Mouse (Mus musculus): ENCODE results near the gene Traf7.

Gene Traf7

DNA sequence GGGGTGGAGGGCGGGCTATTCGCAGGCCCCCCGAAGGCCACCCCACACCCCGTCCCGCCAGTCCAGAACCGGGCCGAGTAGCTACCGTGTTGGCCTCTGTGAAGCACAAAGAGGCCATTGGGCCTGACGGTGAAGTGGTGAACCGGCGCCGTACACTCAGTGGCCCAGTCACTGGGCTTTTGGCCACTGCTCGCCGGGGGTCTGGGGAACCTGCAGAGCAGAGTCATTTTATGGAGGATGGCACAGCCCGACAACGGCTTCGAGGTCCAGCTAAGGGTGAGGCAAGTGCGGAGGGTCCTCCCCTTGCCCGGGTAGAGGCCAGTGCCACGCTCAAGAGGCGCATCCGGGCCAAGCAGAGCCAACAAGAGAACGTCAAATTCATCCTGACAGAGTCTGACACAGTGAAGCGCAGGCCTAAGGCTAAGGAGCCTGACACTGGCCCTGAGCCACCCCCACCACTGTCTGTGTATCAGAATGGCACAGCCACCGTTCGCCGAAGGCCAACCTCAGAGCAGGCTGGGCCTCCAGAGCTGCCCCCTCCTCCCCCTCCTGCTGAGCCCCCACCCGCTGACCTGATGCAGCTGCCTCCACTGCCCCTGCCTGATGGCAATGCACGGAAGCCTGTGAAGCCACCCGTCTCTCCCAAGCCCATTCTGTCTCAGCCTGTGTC lies 22.3 kb downstream of the Traf7 start:
- no peak for DNase-seq

DNA sequence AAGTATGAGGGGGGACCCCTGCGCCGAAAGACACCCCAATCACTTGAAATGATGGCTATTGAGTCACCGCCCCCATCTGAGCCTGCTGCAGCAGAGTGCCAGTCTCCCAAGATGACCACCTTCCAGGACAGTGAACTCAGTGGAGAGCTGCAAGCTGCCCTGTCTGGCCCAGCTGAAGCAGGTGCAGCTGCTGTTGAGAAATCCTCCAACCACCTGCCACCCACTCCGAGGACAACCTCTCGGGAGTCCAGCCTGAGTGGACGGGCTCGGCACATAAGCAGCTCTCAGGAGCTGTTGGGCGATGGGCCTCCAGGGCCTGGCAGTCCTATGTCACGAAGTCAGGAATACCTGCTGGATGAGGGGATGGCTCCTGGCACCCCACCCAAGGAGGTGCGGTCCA lies 23.7 kb downstream of the Traf7 start:
- DNase-seq, result no peak

DNA sequence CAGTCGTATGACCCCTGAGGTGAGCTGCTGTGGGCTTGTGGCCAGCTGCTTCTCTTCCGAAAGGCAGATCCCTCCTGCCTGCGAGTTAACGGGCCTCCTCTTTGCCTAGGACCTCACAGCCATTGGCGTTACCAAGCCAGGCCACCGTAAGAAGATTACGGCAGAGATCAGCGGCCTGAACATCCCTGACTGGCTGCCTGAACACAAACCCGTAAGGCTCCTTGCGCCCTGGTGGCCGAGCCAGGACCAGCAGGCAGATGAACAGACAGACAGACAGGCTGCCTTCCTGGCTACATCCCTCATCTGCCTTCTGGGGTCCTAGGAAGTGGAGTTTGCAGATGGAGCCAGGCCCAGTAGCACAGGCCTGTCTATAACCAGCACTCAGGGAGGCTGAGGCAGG lies 25.5 kb downstream of the Traf7 start:
- DNase-seq, result no peak

DNA sequence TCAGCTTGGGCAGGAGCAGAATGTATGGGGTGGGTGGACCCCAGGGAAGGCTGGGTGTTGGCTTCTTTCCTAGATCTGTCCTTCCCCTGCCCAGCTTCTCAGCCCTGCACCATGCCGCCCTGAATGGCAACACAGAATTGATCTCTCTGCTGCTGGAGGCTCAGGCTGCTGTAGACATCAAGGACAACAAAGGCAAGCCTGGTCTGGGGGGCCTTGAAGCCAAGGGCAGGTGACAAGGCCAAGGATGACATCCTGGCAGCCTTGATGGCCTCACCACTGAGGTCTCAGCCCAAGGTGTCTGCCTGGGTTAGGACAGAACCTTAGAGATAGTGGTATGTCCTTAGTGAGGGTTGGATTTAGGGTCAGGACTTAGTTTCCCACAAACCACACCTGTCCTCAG lies 31.7 kb downstream of the Traf7 start:
- DNase-seq, result no peak

DNA sequence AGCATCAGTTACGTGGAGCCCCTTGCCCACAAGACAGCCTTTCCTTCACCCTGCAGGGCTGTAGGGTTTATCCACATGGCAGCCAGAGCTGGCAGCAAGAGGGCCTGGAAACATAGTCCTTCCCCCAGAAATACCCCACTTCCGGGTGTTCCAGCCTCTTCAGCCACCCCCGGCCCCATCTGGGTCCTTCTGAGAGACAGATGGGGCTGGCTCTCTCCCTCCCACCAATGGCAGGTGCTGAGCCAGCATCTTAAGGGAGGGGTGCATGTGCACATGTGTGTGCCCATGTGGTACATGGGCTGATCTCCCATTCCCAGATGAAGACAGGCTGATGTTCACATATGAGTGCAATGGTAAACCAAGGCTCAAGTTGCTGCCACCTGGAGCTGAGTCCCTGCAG lies 32.3 kb downstream of the Traf7 start:
- peak; percentile 87 for DNase-seq

DNA sequence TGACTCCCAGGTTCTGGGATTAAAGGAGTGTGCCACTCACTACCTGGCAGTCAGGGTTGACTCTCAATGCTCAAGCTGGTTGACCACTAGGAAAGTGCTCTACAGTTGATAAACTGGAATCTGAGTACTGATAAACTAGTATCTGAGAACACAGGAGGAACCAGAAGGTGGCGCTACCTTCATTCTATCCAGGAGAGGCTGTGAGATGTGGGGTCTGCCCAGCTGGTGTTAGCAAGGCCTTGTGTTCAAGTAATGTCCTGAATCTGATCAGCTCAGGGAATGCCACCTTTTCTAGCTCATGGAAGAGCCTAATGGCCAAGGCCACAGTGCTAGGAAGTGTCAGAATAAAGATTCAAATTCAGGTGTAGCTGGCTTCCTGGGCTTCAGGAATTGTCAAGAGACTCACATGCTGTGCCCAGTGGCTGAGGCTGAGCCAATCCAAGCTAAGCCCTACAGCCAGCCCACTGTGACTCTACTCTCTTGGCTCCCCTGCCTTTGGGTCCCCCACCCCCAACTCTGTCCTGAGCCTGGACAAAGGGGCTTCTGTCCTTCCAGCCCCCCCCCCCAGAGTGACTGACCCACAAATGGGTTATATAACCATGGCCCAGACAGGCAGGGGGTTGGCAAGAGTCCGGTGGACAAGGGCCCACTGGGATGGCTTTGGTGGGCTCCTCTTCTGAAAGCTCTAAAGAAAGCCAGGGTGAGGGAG lies 33.0 kb downstream of the Traf7 start:
- DNase-seq, result peak; percentile 71

DNA sequence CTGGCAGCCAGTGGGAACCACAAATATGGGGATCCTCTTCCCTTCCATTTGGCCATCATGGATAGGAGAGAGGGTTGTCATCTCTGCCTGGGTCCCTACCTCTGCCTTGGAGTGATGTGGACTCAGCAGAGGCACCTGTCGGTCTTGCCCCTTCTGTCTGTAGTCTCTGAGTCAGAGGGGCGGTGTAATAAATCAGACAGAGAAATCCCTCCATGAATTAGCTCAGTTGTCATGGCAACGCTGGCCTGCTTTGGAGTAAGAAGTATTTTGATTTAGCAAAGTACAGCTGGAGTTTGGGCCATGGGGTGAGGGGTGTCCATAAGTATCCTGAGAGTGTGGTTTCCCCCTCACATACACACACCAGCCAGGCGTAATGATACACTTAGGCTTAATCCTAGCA lies 37.3 kb downstream of the Traf7 start:
- DNase-seq, result peak; percentile 60

DNA sequence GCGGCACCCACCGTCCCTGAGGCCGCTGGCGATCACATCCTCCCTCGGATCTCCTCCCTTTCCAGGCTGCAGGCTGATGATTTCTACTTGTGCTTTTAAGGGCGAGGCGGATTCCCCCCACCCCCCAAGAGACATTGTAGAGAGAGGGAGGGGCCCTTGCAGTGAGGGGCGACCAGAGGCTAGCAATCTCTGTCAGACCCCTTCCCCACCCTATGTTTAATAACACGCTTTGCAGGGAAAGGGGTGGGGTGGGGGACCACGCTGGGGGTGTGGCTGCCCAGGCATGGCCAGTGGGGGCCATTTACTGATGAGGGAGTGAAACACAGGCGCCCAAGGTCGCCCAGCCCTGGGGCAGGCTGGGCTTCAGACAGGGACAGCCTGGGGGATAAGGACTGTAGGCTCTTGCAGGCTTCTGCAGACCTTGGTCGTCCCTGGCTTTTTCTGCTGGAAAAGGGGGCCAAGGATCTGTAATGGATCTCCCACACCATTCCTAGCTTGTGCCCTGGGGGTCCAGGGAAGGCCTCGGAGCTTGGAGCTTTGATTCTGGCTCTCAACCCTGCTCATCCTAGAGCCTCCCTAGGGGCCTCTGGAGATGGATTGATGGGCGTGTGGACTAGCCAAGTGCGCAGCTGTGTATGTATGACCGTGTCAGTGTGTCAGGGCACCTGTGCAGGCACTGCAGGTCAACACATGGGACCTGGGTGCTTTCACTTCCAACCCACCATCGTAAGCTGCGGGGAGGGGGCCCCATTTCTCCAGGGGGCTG lies 38.3 kb downstream of the Traf7 start:
- DNase-seq, result no peak

DNA sequence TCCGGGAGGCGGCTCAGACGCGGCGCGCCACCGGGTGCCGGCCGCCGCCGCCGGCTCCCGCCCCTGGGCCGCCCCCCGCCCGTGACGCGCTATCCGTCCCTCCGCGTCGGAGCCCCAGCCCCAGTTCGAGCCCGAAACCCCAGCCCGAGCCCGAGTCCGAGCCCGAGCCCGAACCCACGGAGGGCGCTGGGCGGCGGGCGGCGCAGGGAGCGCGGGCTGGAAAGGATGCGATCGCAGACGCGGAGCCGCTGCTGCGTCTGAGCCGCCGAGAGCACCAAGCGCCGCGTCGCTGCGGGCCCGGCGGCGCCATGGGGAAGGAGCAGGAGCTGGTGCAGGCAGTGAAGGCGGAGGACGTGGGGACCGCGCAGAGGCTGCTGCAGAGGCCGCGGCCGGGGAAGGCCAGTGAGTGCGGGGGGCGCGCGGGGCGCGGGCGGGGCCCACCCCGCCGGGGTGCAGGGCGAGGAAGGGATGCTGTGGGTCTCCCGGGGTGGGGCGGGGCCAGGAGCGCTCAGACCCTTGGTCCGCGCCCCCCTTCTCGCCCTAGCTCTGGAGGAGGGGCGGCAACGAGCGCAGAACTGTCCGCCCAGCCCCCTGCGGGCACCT lies 39.0 kb downstream of the Traf7 start:
- DNase-seq, result no peak

DNA sequence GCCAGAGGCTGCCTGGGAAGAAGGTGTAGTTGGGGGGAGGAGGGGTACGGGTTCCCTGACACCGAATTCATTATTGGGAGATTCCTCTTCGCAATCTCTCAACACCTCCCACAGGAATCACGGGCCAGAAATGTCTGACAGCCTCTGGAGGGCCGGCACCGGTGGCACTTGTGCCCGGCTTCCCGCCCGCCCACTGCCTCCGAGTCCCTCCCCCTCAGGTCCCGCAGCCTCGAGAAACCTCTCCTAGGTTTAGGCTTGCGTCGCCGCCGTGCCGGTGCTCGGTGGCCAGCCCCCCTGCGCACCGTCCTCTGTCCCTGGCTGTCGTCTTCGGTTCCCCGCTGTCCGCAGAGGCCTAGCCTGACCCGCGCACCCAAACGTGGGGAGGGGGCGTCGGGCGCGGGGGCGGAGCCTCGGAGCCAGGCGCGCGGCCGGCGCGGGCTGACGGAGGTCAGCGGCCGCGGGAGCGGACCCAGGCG lies 39.5 kb downstream of the Traf7 start, which contains the start of gene Caskin1:
Gene Caskin1 (plus strand): TSS at position 416 of the 476 bp plus-strand sequence.
- no peak for DNase-seq

DNA sequence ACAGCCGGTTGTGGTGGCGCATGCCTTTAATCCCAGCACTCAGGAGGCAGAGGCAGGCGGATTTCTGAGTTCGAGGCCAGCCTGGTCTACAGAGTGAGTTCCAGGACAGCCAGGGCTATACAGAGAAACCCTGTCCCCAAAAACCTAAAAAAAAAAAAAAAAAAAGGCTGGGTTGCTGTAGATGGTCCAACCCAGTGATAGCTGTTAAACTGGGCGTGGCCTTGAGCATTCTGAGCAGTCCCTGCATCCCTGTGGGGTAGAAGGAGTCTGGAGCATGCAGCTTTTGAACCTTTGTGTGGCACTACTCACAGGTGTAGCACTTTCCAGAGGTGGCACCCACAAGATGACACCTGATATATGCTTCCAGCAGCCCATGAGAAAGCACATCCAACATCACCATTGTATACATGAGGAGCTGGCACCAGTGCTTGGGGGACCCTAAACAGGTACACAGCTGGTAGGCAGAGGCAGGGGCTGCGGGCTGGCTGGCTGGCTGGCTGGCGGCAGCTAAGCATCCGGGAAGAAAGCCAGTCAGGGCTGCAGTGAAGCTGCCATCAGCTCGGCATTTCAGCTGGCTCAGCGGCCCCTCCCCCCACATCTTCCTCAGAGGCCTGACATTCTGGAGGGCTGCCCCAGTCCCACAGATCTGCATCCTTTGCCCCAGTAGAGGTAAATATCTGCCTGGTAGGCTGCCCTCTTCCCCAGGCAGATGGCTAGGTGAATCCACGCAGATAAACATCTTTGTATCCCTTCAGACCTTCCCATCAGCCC lies 42.5 kb downstream of the Traf7 start:
- no peak for DNase-seq

DNA sequence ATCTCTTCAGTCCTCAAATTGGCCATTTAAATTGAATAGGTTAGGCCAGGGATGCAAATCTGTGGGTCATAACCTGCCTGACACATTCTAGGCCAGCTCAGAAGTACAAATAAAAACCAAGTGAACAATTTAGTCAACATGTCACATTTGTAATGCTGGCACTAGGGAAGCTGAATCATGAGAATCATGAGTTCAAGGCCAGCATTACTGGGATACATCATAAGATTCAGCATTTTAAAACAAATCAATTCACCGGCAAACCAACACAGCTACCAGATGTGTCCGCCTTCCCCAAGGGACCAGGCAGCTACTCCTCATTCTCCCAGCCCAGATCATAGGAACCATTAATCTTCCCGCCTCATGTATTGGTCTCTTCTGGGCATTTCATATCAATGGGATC lies 44.2 kb downstream of the Traf7 start:
- DNase-seq, result no peak

DNA sequence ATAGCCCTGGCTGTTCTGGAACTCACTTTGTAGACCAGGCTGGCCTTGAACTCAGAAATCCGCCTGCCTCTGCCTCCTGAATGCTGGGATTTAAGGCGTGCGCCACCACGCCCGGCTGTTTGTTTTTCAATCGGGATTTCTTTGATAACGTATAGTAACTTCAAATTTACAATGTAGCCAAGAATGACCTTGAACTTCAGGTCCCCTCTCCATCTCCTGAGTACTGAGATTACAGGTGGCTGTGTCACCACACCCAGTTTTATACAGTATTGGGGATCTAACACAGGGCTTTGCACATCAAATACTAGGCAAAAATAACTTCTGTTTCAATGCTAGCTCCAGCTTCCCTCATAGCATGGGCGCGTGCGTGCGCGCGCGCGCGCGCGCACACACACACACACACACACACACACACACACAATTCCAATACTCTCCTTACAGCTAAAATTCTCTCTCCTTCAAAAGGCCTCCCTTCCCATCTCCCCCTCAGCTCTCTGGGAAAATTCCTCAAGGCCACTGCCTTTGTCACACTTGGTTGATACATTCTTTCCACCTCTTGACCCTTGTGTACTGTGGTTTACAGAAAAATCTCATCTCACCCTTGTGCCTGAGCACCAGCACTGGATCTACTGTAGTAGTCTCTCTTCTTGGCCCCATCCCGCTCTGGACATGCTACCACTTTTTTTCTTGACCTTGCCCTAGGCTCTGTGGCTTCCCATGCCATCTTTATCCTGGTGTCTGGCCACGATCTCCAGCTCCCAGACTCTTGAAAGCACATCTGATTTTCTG lies 46.5 kb downstream of the Traf7 start:
- DNase-seq, result no peak

DNA sequence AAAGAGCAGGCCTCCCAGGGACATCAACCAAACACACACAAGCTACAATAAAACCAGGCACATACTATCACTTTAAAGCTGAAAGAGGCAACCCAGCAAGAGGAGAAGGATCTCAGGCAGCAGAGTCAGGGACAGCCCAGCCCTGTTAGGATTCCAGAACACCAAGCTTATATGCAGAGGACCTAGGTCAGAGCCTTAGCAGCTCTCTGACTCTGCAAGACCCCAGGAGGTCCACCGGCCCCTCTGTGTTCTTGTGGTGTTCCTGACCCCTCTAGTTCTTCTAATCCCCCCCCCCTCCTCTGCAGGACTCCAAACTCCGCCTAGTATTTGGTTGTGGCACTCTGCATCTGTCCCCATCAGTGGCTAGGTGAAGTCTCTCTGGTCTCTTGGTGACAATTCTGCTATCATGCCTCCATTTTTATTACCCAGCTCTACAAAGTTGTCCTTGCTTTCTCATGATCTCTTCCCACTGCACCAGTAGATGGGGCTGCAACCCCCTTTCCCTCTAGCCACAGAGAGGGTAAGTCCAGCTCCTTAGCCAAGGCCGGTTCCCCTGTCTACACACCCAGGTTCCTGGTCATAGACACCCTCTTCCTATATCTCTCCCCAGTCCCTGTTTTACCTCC lies 47.4 kb downstream of the Traf7 start:
- no peak for DNase-seq

DNA sequence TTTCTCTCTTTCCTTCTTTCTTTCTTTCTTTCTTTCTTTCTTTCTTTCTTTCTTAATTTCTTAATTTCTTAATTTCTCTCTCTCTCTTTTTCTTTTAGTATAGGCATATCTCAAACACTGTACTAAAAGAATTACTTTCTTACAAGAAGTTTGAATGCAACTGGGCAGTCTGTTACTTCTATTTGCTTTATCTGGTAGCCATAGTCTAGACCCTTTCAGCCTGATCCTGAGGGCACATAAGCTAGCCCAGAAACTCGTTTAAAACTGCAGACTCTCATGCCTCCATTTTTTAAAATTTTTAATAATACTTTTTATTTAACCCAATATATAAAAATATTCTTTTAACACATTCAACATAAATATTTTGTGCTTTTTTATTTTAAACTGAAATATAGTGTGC lies 48.3 kb downstream of the Traf7 start:
- no peak for DNase-seq

DNA sequence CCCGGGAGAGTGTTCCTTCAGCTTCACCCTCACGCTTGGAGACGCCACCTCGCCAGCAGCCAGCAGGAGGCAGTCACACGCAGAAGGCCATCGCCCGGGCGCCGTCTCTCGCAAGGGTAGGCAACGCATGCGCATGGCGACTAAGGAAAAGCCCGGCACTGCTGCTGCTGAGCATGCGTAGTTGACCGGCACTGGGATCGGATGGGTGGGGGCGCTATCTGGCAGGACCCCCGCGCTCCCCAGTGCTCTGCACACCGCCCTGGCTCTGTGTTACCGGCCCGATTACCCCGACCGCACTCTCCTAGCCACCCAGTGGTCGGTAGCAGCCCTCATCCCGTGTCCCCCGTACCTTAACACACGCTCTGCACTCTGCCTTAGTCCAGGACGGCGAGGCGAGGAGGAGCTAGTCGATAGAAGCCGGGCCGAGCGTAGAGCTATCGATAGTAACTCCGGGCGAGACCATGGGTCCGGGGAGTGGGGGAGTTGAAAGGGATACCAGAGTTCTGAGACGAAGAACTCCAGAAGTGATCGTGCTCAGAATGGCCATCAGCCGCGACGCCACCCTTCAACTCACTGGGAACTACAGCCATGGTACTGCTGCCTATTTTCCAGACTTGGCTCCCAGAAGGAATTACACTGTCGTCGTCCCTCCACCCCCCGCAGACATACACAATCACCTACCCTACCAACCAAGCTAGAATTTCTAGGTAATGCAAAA lies 48.9 kb downstream of the Traf7 start, which contains the start of gene Mlst8:
Gene Mlst8 (minus strand): TSS at position 416 of the 718 bp plus-strand sequence.
- DNase-seq, result peak; percentile 96

DNA sequence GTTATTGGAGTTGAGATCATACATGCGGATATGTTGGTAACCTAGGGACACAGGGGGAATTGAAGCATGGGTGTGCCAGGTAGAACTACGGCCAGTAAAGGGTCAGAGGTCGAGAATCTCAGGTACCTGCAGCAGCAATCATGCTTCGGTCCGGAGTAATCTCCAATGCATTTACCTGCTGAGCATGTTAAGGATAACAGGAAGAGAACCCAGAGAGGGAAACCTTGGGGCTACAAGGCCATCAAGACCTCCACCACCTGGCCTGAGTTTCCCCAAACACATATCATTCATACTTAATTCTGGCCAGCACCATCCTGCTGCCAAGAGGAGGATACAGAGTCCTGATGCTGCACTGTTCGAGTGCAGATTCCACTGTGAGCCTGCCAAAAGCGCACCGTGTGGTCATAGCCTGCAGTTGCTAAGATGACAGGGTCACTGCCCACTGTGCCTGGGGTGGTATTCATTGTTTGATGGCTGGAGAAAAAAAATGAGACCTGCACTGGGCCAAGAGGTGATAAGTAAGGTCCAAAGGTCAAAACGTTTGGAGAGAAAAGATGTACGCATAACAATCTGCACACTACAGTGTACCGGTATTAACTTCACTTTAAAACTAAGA lies 49.6 kb downstream of the Traf7 start:
- no peak for DNase-seq

DNA sequence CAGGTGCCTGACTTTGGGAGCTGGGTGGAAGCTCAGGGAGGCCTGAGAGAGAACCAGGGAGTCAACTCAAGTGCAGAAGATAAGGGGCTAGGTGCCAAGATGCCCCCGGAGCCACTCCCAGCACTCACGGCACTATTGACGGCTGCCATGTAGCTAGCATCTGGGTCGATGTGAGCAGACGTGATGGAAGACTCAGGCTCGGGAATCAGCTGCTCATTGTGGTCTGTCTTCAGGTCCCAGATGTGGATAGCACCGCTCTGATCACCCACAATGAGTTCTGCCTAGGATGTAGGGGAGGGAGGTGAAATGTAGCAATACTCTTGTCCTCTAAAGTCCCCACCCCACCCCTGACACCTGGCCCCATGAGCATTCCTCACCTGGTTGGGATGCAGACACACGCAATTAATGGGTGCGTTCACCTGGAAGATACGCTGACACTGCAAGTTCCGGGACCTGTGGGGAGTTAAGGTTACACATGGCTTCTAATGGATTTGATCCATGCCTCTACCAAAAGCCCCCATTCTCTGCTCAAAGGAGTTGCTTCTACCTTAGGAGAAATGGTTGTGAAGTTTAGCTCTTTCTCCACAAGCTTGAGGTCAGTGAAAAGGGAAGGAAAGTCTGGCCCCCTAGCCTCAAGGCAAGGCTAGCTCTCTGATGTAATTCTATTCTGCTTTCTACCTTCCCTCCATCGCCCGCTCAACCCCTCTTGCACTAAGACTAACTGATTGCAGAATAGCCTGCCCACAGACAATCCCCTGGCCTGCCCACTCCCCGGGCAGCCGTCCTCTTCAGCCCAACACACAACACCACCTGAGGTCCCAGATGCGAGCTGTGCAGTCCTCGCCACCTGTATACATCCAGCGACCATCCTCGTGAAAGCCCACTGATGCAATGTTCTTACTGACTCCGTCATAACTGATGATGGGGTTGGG lies 50.4 kb downstream of the Traf7 start:
- DNase-seq, result no peak
